Mouse (Mus musculus) E14TG2a.4 (cell line): ENCODE measurements around the gene Plekhm3.

Experiments
- CTCF ChIP-seq: conservative IDR thresholded peaks from 2 replicates; pipeline ENCODE4 v1.5.1; 2014; ENCODE audit warnings: low read length
- NANOG ChIP-seq: IDR thresholded peaks from 2 replicates; pipeline ENCODE4 v1.6.1; 2014; ENCODE audit warnings: borderline replicate concordance, low read length, mixed read lengths
- POU5F1 ChIP-seq: IDR thresholded peaks from 2 replicates; pipeline ENCODE4 v1.6.1; 2014; ENCODE audit warnings: low read length, borderline replicate concordance

GRCm38 (mm10) chr1:64836584-64836983 is 120.0 kb downstream of the Plekhm3 start:
- TF ChIP-seq CTCF, result no peak
- TF ChIP-seq NANOG, result no peak
- no peak for TF ChIP-seq POU5F1
